Mouse (Mus musculus): ENCODE measurements around the gene E130114P18Rik.

E130114P18Rik gene

GRCm38 (mm10) chr4:97600875-97601835, 176.7 kb downstream of the E130114P18Rik start:
- no peak for DNase-seq (ENCODE audit: low spot score)

GRCm38 (mm10) chr4:97597443-97597842, 180.4 kb downstream of the E130114P18Rik start:
- no peak for DNase-seq (ENCODE audit: low spot score)

- no peak for DNase-seq (ENCODE audit: low spot score)
These were observed 181.5 kb downstream of the E130114P18Rik start for GRCm38 (mm10) chr4:97596348-97596747.

GRCm38 (mm10) chr4:97593869-97594268, 184.0 kb downstream of the E130114P18Rik start:
- DNase-seq (ENCODE audit: low spot score), result no peak

GRCm38 (mm10) chr4:97589790-97590189, 188.1 kb downstream of the E130114P18Rik start:
- DNase-seq (ENCODE audit: low spot score), result no peak

- DNase-seq (ENCODE audit: low spot score), result no peak
These were observed 190.4 kb downstream of the E130114P18Rik start for GRCm38 (mm10) chr4:97587412-97588010.

- DNase-seq (ENCODE audit: low spot score), result no peak
These were observed 192.7 kb downstream of the E130114P18Rik start for GRCm38 (mm10) chr4:97585170-97585569.

GRCm38 (mm10) chr4:97584445-97585130, 193.3 kb downstream of the E130114P18Rik start:
- peak; percentile 45 for DNase-seq (ENCODE audit: low spot score)

GRCm38 (mm10) chr4:97582796-97583430, 195.0 kb downstream of the E130114P18Rik start:
- DNase-seq (ENCODE audit: low spot score), result no peak

- no peak for DNase-seq (ENCODE audit: low spot score)
These were observed 195.8 kb downstream of the E130114P18Rik start for GRCm38 (mm10) chr4:97582064-97582415.

- DNase-seq (ENCODE audit: low spot score), result no peak
These were observed 196.4 kb downstream of the E130114P18Rik start for GRCm38 (mm10) chr4:97581314-97582063.

GRCm38 (mm10) chr4:97580906-97581305, 197.0 kb downstream of the E130114P18Rik start:
- DNase-seq (ENCODE audit: low spot score), result no peak

GRCm38 (mm10) chr4:97578571-97579165, 199.2 kb downstream of the E130114P18Rik start:
- no peak for DNase-seq (ENCODE audit: low spot score)

GRCm38 (mm10) chr4:97577431-97577830, 200.4 kb downstream of the E130114P18Rik start:
- no peak for DNase-seq (ENCODE audit: low spot score)

GRCm38 (mm10) chr4:97575447-97575846, 202.4 kb downstream of the E130114P18Rik start:
- no peak for DNase-seq (ENCODE audit: low spot score)

- DNase-seq (ENCODE audit: low spot score), result no peak
These were observed 208.6 kb downstream of the E130114P18Rik start for GRCm38 (mm10) chr4:97569320-97569719.

GRCm38 (mm10) chr4:97564656-97565055, 213.2 kb downstream of the E130114P18Rik start:
- no peak for DNase-seq (ENCODE audit: low spot score)

GRCm38 (mm10) chr4:97564199-97564598, 213.7 kb downstream of the E130114P18Rik start:
- no peak for DNase-seq (ENCODE audit: low spot score)

- no peak for DNase-seq (ENCODE audit: low spot score)
These were observed 220.3 kb downstream of the E130114P18Rik start for GRCm38 (mm10) chr4:97557585-97557984.

GRCm38 (mm10) chr4:97544016-97544415, 233.9 kb downstream of the E130114P18Rik start:
- no peak for DNase-seq (ENCODE audit: low spot score)

- DNase-seq (ENCODE audit: low spot score), result no peak
These were observed 245.8 kb downstream of the E130114P18Rik start for GRCm38 (mm10) chr4:97532072-97532471.

All from testis, postnatal 10 days (tissue).